Mouse (Mus musculus): ENCODE data around the gene 4930578C19Rik. TPM values are rescaled to one million over a fixed set of nuclear protein-coding genes. Genes with fewer than 3 reads are reported as not detected.
"Not testable (repeated sequence)": the region's sequence is repeated elsewhere in the genome, so short reads cannot be mapped to it uniquely, and the experiment has no call there.

The 4930578C19Rik gene
- not detected for polyA plus RNA-seq (2017; shearing (Covaris generic))

GRCm38 (mm10) chrX:18461198-18461601 is at the start of gene 4930578C19Rik:
Gene 4930578C19Rik, minus strand, starts transcription at chrX:18461397.
- ATAC-seq: no peak

- no peak for ATAC-seq
Observed at GRCm38 (mm10) chrX:18467690-18468089, 6.5 kb upstream of the 4930578C19Rik start.

GRCm38 (mm10) chrX:18462879-18463278 is 1.7 kb upstream of the 4930578C19Rik start:
- no peak for ATAC-seq

- no peak for ATAC-seq
Observed at GRCm38 (mm10) chrX:18451559-18451958, 9.6 kb downstream of the 4930578C19Rik start.

- ATAC-seq: no peak
Observed at GRCm38 (mm10) chrX:18442066-18442465, 19.1 kb downstream of the 4930578C19Rik start.

GRCm38 (mm10) chrX:18425451-18425850 is 35.7 kb downstream of the 4930578C19Rik start:
- ATAC-seq: no peak

- no peak for ATAC-seq
Observed at GRCm38 (mm10) chrX:18423206-18423605, 38.0 kb downstream of the 4930578C19Rik start.

- ATAC-seq: no peak
Observed at GRCm38 (mm10) chrX:18420161-18420784, 40.9 kb downstream of the 4930578C19Rik start.

GRCm38 (mm10) chrX:18418977-18419376 is 42.2 kb downstream of the 4930578C19Rik start:
- ATAC-seq: no peak

- no peak for ATAC-seq
Observed at GRCm38 (mm10) chrX:18414560-18414959, 46.6 kb downstream of the 4930578C19Rik start.

GRCm38 (mm10) chrX:18411071-18411840 is 49.9 kb downstream of the 4930578C19Rik start:
- no peak for ATAC-seq

- ATAC-seq: no peak
Observed at GRCm38 (mm10) chrX:18409598-18409997, 51.6 kb downstream of the 4930578C19Rik start.

GRCm38 (mm10) chrX:18402296-18402695 is 58.9 kb downstream of the 4930578C19Rik start:
- ATAC-seq: no peak

GRCm38 (mm10) chrX:18396700-18397099 is 64.5 kb downstream of the 4930578C19Rik start:
- no peak for ATAC-seq

GRCm38 (mm10) chrX:18384181-18384580 is 77.0 kb downstream of the 4930578C19Rik start:
- not testable (repeated sequence) for ATAC-seq

Measured in inflammation-experienced regulatory T-cells, adult 6 months (primary cell).